Mouse (Mus musculus) midbrain, embryonic 12.5 days (tissue): ENCODE results near the gene Nus1. TPM values are rescaled to one million over a fixed set of nuclear protein-coding genes. Genes with fewer than 3 reads are reported as not detected.

Source experiments
- ATAC-seq: fragments of 200-750 bp; cut with Nextera tagmentation; 2 replicates; pipeline ENCODE4 v1.8.0; 2017; ENCODE audit warnings: low read depth, moderate TSS enrichment, moderate library complexity; ENCODE audit not compliant: low FRiP score
- H3K27ac ChIP-seq: fragments of 300-500 bp; sonication (generic); replicated peaks from 2 replicates; pipeline ENCODE4 v1.5.1; 2016; ENCODE audit warnings: mild to moderate bottlenecking
- H3K27me3 ChIP-seq: fragments of 300-500 bp; sonication (generic); 2 replicates; pipeline ENCODE4 v1.6.1; 2016; ENCODE audit warnings: mild to moderate bottlenecking
- H3K36me3 ChIP-seq: fragments of 300-500 bp; sonication (generic); 2 replicates; pipeline ENCODE4 v1.6.1; 2016
- H3K4me1 ChIP-seq: fragments of 300-500 bp; sonication (generic); 2 replicates; pipeline ENCODE4 v1.6.1; 2016
- H3K4me2 ChIP-seq: fragments of 300-500 bp; sonication (generic); replicated peaks from 2 replicates; pipeline ENCODE4 v1.6.1; 2016; ENCODE audit warnings: mild to moderate bottlenecking, moderate library complexity
- H3K4me3 ChIP-seq: fragments of 300-500 bp; sonication (generic); 2 replicates; pipeline ENCODE4 v1.5.1; 2016; ENCODE audit warnings: mild to moderate bottlenecking
- H3K9ac ChIP-seq: fragments of 300-500 bp; sonication (generic); replicated peaks from 2 replicates; pipeline ENCODE4 v1.6.1; 2016; ENCODE audit warnings: mild to moderate bottlenecking, moderate library complexity
- H3K9me3 ChIP-seq: fragments of 300-500 bp; sonication (generic); 2 replicates; pipeline ENCODE4 v1.6.1; 2016; ENCODE audit warnings: mild to moderate bottlenecking
- WGBS: fragments of 180-500 bp; shearing (Covaris S2); methylation state at CpG from one replicate; pipeline ENCODE4 v1.1.7; 2016; 5-methylcytosine and 5-hydroxymethylcytosine counted together
- polyA plus RNA-seq: library from polyadenylated mRNA; unstranded; fragments of >200 nt; fragmentation: Nextera tagmentation; extraction: Ambion mirVana; gene quantifications from 2 replicates; pipeline ENCODE4 v1.2.1, GENCODE M21; 2016

Nus1 gene
- polyA plus RNA-seq, 1 experiment from 2014 or later, result 18.8 TPM

DNA sequence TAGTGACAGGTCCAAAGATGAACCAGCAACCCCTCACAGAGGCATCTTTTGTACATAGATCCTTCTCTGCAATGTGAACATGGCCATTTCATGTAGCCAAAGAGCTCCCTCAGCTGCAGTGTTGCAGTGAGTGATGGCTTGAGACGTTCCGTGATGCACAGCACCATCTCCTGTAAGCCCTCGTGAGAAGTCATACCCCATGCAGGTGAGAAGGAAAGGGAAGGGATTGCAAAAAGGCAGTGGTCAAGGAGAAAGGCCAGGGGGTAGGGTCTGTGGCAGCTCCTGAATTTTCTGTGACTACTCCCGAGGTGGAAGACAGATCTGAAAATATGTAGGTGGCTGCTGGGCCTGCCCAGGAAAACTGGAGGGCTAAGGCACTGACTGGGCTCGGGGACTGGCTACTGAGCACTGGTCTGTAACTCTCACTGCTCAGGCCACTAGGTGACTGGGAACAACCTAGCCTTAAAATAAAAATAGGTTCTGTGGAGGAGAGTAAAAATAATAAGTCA lies 28.4 kb upstream of the Nus1 start, which contains the start of gene Nepn:
Gene Nepn, plus strand, starts transcription at position 51 of the 509 bp plus-strand sequence.
- Histone ChIP-seq H3K9me3 (no peaks in the 10 kb centered on the region), H3K27me3 (no peaks in the 10 kb centered on the region), H3K27ac (no peak within 1 kb of the TSS), H3K9ac (no peak within 1 kb of the TSS), H3K36me3 (no peaks in the 10 kb centered on the region), H3K4me2 (no peak within 1 kb of the TSS), H3K4me1 (no peaks in the 10 kb centered on the region), H3K4me3 (no peak within 1 kb of the TSS)
- no peak for ATAC-seq
- WGBS, result 88% methylated on average over 5 of the region's 5 CpGs

DNA sequence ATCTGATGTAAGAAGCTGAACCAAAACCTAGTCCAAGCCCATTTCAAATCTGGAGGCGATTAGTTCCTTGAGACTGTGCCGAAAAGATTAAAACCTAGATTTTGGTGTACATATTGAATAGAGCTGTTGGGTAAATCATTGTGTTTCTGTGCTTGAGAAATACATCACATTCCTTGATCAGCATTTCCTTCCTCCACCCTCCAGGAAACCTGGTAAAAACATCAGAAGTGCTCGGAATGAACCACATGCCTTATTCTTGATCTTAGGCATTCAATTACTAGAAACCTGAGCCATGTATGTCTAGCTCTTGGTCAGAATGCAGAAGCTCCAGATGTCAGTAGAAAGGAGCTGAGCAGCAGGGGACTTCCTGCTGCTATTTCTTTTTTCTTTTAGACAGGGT lies 27.9 kb upstream of the Nus1 start:
- H3K4me3 ChIP-seq, result no peak overlapping the region
- no peaks in the 10 kb centered on the region for H3K36me3 ChIP-seq
- WGBS, result 87% methylated on average over 3 of the region's 3 CpGs
- H3K9ac ChIP-seq, result no peak overlapping the region
- H3K4me2 ChIP-seq, result no peak overlapping the region
- ATAC-seq, result no peak
- H3K4me1 ChIP-seq, result no peaks in the 10 kb centered on the region
- H3K27ac ChIP-seq, result no peak overlapping the region
- no peaks in the 10 kb centered on the region for H3K9me3 ChIP-seq
- H3K27me3 ChIP-seq, result no peaks in the 10 kb centered on the region

DNA sequence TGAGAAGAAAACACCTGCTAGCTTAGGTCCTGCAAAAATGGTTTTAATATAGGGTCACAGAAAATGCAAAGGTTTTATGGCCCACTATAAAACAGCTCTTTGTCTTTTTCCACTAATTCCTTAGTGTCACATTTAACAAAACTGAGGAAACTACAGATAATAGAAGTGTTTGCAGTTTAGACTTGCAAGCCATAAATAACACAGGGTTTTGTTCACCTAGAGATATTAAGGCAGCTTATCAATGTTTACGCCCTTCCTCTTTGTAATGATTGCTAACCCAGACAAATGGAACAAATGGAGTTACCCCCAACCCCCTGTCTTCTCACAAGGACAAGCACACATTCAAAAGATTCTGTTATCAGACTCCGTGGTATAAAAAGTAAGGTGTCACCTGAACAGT lies 26.1 kb upstream of the Nus1 start:
- Histone ChIP-seq H3K27ac (no peak overlapping the region), H3K9ac (no peak overlapping the region), H3K4me1 (no peaks in the 10 kb centered on the region), H3K4me2 (no peak overlapping the region), H3K4me3 (no peak overlapping the region), H3K27me3 (no peaks in the 10 kb centered on the region), H3K9me3 (no peaks in the 10 kb centered on the region), H3K36me3 (no peaks in the 10 kb centered on the region)
- ATAC-seq, result no peak
- 86% methylated on average over 2 of the region's 2 CpGs for WGBS

DNA sequence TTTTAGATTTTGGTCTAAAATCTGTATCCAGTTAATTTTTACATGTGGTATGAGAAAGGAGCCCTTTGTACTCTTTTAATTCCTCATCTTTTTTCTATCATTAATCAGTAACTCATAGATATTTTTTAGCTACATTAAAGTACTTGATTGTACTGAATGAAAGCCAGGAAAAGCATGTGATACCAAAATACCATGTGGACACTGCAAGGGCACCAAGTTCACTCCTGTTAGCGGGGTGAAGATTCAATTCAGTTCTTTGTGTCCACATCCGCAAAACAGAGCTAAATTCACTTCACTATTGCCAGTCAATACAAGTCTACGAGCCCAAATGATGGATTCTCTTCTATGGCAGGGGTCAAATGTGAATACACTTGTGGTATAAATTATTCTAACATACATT lies 20.7 kb upstream of the Nus1 start:
- 89% methylated on average over 3 of the region's 3 CpGs for WGBS

DNA sequence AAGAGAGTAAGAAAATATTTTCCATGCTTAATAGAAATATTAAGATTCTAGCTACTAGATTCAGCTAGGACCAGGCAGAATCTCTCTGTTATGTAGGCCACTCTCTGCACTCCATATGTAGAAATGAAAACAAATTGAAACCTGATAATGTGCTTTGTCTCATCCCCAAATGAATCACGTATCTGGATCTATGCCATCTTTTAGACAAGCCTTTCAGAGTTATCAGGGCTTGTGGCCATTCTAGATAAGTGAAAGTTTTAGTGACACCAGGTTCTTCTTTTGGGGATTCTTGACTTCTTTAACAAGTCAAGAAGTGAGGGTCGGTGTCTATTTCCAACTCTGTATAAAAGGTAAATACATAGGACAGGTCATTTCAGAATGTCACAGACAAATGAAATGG lies 18.6 kb upstream of the Nus1 start:
- no peak for ATAC-seq
- no peak overlapping the region for H3K4me3 ChIP-seq
- no peaks in the 10 kb centered on the region for H3K4me1 ChIP-seq
- H3K9me3 ChIP-seq, result no peaks in the 10 kb centered on the region
- no peak overlapping the region for H3K27ac ChIP-seq
- no peaks in the 10 kb centered on the region for H3K36me3 ChIP-seq
- H3K9ac ChIP-seq, result no peak overlapping the region
- no peak overlapping the region for H3K4me2 ChIP-seq
- no peaks in the 10 kb centered on the region for H3K27me3 ChIP-seq
- 88% methylated on average over 2 of the region's 2 CpGs for WGBS

More for the DNA sequence above, 20.7 kb upstream of the Nus1 start:
- H3K36me3 ChIP-seq, result no peaks in the 10 kb centered on the region
- no peak overlapping the region for H3K9ac ChIP-seq
- no peaks in the 10 kb centered on the region for H3K4me1 ChIP-seq
- H3K9me3 ChIP-seq, result no peaks in the 10 kb centered on the region
- H3K27me3 ChIP-seq, result no peaks in the 10 kb centered on the region
- H3K4me3 ChIP-seq, result no peak overlapping the region
- no peak overlapping the region for H3K4me2 ChIP-seq
- ATAC-seq, result no peak
- no peak overlapping the region for H3K27ac ChIP-seq

DNA sequence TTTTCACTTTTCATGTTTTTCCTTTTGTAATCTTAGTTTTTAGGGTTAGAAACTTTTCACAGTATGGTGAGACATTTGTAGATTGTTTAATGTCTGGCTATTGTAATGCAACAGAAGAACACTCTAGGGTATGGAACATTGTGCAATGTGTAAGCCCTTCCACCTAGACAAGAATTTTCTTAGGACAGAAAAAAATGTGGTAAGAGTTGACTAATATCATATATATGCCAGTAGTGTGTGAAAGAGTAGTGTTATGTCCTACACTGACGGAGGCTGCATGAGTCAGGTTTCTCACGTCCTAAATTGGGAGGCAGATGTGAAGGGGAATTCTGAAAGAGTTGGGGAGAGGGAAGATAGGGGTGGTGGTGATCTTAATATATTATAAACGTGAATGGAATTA lies 17.6 kb upstream of the Nus1 start:
- no peaks in the 10 kb centered on the region for H3K9me3 ChIP-seq

DNA sequence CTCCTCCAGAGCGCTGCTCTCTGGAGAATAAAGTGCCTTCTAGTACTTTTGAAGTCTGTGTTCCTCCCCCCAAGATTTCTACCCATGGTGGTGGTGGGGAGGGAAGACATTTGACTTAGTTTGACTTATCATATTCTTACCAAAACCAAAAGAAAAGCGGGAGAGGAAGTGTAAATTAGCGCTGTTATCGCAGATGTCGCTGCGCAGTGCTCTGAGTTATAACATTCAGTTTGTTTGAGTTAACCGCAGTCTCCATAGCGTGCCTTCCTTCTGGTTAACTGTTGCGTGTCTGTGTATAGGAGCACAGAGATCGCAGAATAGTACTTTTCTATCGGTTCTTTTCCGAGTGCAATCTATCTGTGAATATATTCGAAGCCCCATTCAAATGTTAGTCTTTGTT lies 12.2 kb upstream of the Nus1 start:
- Histone ChIP-seq H3K4me1 (no peaks in the 10 kb centered on the region), H3K4me2 (no peak overlapping the region), H3K36me3 (no peaks in the 10 kb centered on the region), H3K9ac (no peak overlapping the region), H3K4me3 (no peak overlapping the region), H3K27ac (no peak overlapping the region), H3K27me3 (no peaks in the 10 kb centered on the region), H3K9me3 (no peaks in the 10 kb centered on the region)
- ATAC-seq, result no peak
- 89% methylated on average over 13 of the region's 13 CpGs for WGBS

More for the DNA sequence above, 17.6 kb upstream of the Nus1 start:
- WGBS, result 68% methylated on average over 3 of the region's 3 CpGs
- ATAC-seq, result no peak
- no peaks in the 10 kb centered on the region for H3K27me3 ChIP-seq
- H3K4me3 ChIP-seq, result no peak overlapping the region
- H3K27ac ChIP-seq, result no peak overlapping the region
- no peak overlapping the region for H3K4me2 ChIP-seq
- H3K36me3 ChIP-seq, result no peaks in the 10 kb centered on the region
- no peak overlapping the region for H3K9ac ChIP-seq
- no peaks in the 10 kb centered on the region for H3K4me1 ChIP-seq

DNA sequence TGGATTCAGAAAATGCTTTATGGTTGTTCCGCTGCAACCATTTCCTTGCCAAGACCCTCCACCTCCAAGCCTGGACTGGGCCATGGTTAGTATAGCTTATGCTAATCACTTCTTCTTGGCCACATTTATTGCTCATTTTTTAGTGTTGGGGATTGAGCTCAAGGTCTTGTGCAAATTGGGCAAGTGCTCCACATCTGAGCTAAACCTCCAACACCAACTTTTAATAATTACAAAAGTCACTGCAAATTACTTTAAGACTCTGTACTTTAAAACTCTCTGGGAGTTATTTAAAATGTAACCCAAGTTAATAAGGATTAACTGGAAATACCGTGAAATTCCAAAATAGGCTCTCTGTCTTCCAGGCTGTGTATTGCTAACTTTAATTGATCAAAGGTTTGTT lies 9.8 kb upstream of the Nus1 start:
- H3K9ac ChIP-seq, result no peak overlapping the region
- ATAC-seq, result no peak
- no peaks in the 10 kb centered on the region for H3K9me3 ChIP-seq
- H3K27ac ChIP-seq, result no peak overlapping the region
- H3K4me2 ChIP-seq, result no peak overlapping the region
- H3K4me3 ChIP-seq, result no peak overlapping the region
- 91% methylated on average over 2 of the region's 2 CpGs for WGBS
- no peaks in the 10 kb centered on the region for H3K27me3 ChIP-seq
- no peaks in the 10 kb centered on the region for H3K36me3 ChIP-seq
- H3K4me1 ChIP-seq, result no peaks in the 10 kb centered on the region

DNA sequence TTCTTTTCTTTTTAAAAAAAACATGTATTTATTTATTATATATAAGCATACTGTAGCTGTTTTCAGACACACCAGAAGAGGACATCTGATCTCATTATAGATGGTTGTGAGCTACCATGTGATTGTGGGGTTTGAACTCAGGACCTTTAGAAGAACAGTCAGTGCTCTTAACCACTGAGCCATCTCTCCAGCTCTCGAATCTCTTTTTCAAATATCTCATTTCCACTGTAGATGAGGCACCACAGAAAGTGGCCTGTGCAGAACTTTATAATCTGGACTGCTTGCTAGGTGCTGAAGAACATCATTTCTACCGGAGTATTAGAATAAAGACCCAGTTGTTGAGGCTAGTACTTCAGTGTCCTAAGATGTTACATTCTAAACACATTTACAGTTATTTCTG lies 2.3 kb upstream of the Nus1 start:
- WGBS, result 88% methylated on average over 2 of the region's 2 CpGs

DNA sequence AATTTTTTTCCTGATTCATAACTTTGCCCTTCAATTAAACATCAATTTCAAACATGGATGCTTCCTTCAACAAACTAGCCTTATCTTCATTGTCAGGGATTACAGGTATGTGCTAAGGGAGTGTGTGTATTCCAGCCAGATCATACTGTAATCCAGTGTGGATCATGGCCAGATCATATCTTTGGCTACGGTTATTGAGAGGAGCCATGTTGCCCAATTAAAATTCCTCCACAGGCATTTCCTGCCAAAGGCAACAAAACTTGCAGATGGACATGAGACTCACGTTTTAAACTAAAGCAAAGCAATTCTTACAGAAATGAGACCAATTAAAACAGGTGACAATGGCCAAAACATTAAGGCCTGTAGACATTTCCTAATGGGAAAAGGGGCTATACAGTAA lies 889 bp upstream of the Nus1 start:
- Histone ChIP-seq H3K27ac (no peak overlapping the region; the same call in 1 of the 2 replicates), H3K27me3 (no peaks in the 10 kb centered on the region), H3K4me3 (no peak overlapping the region), H3K4me1 (peaks cover 20% of the 10 kb centered on the region), H3K9ac (peak overlapping the region; percentile 37; the same call in 1 of the 2 replicates), H3K36me3 (no peaks in the 10 kb centered on the region), H3K4me2 (peak overlapping the region; percentile 53), H3K9me3 (no peaks in the 10 kb centered on the region)
- no peak for ATAC-seq
- WGBS, result 76% methylated on average over 2 of the region's 2 CpGs

More for the DNA sequence above, 2.3 kb upstream of the Nus1 start:
- peaks cover 17% of the 10 kb centered on the region for H3K4me1 ChIP-seq
- no peak overlapping the region for H3K4me2 ChIP-seq
- ATAC-seq, result no peak
- no peaks in the 10 kb centered on the region for H3K9me3 ChIP-seq
- H3K4me3 ChIP-seq, result no peak overlapping the region
- no peak overlapping the region for H3K9ac ChIP-seq
- H3K27me3 ChIP-seq, result no peaks in the 10 kb centered on the region
- no peak overlapping the region for H3K27ac ChIP-seq
- H3K36me3 ChIP-seq, result no peaks in the 10 kb centered on the region

DNA sequence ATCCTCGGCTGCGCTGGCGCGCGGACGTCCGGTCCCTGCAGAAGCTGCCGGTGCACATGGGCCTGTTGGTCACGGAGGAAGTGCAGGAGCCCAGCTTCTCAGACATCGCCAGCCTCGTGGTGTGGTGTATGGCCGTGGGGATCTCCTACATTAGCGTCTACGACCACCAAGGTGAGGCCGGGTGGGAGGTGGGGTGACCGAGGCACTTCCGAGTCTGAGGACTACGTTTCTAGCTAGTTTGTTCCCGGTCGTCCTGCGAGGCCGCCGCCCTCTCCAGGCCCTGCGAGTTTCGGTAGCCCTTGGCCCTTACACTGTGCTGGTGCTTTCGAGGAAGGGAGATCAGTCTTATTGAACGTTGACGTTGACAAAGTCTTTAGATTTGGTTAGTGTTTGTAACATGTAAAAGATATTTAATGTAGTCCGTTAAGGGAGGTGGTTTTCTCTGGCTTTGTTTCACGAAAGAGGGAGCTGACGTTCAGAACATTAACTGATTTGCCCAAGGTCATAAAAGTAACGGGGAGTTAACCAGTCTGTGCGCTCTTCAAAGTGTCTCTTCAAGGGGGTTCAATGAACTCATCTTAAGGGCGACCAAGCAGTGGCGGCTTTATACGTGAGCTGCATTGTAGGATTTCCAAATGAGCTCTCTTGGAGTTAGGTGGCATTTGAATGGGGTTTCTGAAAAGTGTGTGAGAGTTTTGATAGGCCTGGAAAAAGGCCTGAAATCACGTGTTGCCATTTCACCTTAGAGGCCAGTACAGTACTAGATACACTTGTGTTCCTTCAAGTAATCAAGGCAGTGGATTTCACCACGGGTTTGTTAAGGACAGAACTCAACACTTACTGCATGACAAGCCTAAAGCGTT lies 882 bp downstream of the Nus1 start:
- Histone ChIP-seq H3K4me1 (peaks cover 20% of the 10 kb centered on the region), H3K9me3 (no peaks in the 10 kb centered on the region), H3K36me3 (no peaks in the 10 kb centered on the region), H3K27me3 (no peaks in the 10 kb centered on the region), H3K27ac (peak overlapping the region; percentile 91), H3K4me2 (peak overlapping the region; percentile 73), H3K9ac (peak overlapping the region; percentile 92), H3K4me3 (peak overlapping the region; percentile 96)
- 3% methylated on average over 39 of the region's 39 CpGs for WGBS
- peak; percentile 53 for ATAC-seq

DNA sequence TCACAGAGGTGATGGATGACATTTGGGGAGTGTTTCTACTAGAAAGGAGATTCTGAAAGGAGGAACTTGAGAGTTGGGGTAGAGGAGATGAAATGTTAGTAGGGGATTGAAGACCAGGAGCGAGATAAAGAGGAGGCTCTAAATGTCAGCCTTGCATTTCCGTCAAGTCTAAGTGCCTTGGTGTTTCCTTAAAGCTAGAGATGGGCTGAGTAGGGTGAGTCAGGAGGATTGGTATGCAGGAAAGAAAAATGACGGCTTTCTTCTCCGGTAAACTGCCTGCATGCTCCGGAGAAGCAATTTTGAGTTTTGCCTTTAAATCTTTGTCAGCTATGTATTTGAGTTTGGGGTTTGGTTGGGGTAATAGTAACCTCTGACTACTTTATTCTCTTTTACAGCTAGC lies 1.6 kb downstream of the Nus1 start:
- WGBS, result 71% methylated on average over 5 of the region's 5 CpGs
- H3K4me3 ChIP-seq, result peak overlapping the region; percentile 96
- no peaks in the 10 kb centered on the region for H3K9me3 ChIP-seq
- no peaks in the 10 kb centered on the region for H3K36me3 ChIP-seq
- peaks cover 20% of the 10 kb centered on the region for H3K4me1 ChIP-seq
- H3K4me2 ChIP-seq, result peak overlapping the region; percentile 73
- peak overlapping the region; percentile 92 for H3K9ac ChIP-seq
- no peaks in the 10 kb centered on the region for H3K27me3 ChIP-seq
- no peak overlapping the region for H3K27ac ChIP-seq
- ATAC-seq, result no peak
